Mouse (Mus musculus) frontal cortex, adult 2 months (tissue): ENCODE measurements at regions not wholly inside any gene's neighbourhood (a gene's known extent, or its start where the extent isn't known, plus 50 kb on each side); places are given as distances from the start of the nearest gene placed in this dataset.

Experiments
- DNase-seq, 2 experiments: peaks; one replicate each; pipeline ENCODE4 v3.0.0; 2022; ENCODE audit warnings: low spot score in 1 of 2; ENCODE audit errors: extremely low spot score in 1 of 2

DNA sequence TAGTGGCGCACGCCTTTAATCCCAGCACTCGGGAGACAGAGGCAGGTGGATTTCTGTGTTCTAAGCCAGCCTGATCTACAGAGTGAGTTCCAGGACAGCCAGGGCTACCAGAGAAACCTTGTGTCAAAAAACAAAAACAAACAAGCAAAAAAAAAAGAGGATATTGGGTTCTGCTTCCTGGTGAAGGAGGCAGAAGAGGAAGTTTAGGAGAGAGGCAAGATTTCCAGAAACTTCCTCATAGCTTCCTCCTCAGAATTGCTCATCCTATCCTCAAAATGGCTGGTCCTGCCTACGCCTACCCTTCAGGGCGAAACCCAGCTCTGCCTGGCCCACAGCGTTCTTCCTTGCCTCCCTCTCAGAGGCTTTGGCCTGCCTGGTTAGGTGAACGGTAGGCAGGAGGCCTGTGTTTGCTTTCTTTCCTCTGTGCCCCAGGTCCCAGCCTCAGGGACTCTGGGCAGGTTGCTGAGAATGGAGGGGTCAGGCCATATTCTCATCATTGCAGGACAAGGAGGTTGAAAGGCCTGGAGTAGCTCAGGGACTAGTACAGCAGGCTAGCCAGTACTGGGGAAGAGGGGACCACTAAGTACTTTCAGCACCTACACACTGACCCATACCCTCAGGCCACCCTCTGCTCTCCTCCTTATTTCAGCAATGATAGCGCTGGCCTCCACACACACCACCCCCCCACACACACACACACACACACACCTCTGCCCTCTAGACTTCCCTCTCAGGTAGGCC is 79.6 kb downstream of the Zfp36l2 start:
- no peak for DNase-seq

DNA sequence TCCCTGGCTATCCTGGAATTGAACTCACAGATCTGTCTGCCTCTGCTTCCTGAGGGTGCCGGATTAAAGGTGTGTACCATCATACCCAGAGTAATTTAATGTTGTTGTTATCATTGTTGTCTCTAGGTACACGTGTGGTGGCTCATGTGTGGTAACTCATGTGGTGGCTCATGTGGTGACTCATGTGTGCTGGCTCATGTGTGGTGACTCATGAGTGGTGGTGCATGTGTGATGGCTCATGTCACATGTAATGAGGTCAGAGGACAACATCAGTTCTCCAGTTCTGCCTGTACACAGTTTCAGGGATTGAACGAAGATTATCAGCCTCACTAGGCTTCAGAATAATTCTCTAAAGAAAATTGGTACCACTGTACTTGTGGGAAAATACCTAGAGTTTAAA is 80.2 kb downstream of the Zfp36l2 start:
- DNase-seq, result no peak

DNA sequence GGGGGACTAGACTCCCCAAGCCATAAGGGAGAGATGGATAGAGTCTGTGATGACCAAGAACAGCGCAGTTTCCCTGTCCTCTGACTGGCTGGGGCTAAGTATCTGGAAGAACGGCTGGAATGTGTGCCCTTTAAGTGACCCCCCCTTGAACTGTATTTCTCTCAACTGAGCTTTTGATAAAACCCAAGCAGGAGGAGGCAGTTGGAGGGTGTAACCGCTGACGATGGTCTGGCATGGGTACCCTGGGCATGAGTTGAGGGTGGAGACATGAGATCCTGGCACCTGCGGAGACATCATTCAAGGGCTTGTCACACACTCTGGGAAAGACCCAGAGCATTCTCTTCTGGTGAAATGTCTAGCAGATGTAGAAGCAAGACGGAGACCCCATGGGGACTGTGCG is 83.5 kb downstream of the Zfp36l2 start:
- DNase-seq, result no peak

DNA sequence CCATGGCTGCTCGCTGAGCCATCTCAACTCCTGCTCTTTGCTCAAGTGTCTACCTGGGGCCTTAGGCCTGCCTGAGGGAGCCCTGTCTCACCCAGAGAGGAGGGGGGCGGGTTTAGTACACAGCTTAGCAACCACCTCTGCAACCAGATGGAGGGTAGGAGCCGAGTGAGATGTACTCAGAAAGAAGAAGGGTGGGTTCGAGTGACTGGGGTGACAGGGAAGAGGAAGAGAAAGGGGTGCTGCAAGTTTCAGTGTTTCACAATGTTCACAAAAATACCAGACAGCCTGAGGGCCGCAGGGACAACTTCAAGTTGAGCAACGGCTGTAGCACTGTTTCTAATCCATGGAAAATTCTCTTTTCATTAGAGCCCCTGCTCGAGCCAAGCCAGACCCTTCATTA is 84.4 kb downstream of the Zfp36l2 start:
- peak in 1 of 2 experiments; percentile 34 for DNase-seq

DNA sequence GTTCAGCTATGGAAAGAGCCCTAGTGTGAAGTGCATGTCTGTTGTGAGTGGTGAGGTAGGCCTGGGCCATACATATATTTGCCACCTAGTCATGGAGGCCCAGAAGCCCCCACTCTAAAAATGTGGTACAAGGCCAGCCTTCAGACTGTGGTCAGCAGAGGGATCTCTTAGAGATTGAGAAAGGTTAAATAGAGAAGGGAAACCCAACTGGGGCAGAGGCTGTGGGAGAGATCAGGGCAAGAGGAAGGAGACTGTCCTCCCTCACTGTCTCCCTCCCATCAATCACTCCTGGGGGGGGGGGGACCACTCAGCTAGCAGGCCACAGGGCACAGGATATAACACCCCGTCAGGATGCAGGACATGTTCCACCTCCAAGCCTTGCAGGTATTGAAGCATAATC is 86.1 kb downstream of the Zfp36l2 start:
- no peak for DNase-seq

DNA sequence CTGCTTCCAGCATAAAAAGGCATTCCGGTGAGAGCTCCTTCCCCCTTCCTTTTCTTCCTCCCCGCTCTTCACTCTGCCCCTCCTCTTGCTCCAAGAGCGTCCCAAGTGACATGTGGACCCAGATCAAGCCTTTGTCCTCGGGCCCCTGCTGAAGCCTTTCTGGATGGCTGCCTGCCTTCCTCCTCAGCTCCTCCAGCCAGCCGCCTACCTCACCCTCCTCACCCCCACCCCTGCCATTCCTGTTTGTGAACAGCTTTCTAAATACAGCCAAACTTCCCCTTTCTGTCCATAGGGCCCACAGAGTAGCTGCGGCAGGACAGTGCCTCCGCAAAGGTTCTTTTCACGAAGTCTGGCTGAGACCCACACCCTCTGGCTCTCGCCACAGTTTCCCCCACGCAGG is 87.2 kb downstream of the Zfp36l2 start:
- peak in 1 of 2 experiments; percentile 45 for DNase-seq

DNA sequence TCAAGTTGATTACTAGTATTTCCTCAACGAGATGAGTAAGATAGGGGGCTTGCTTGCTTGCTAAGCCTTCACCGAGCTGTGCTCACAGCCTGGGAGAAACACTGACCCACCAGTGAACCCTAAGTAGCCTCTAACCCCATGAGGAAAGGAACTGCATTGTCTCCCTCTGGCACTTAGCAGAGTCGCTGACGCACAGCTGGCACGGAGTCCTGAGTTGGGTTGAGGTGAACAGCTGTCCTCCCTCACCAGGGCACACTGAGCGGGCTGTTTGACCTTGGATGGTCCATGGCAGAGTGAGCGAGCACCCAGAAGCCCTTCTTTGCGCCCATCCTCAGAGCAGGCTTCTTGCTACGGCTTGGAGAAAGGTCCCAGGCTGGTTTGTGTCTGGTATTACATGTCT is 88.0 kb downstream of the Zfp36l2 start:
- no peak for DNase-seq

DNA sequence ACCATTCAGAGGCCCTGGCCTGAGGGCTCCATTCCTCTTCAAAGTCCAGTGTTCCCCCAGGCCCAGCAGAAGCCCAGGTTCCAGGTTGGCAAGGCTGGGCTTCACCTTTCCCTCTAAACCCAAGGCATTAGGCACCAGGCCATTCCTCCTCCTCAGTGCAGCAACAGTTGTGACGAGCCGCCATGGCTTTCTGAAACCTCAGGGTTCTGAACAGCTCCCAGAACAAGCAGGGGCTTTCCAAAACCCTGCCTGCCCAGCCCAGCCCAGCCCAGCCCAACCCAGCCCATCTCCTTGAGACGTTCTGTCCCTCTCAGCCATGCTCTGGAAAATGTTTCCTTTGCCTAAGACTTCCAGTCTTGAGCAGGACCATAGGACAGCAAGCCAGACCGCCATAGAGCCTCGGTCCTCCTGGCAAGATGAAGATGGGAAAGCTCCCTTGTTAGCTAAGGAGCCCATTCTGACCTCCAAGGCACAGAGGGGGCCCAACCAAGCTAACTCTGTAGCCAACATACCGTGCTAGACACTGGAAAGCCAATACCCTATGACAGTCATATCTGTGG is 89.8 kb downstream of the Zfp36l2 start:
- DNase-seq, result no peak

DNA sequence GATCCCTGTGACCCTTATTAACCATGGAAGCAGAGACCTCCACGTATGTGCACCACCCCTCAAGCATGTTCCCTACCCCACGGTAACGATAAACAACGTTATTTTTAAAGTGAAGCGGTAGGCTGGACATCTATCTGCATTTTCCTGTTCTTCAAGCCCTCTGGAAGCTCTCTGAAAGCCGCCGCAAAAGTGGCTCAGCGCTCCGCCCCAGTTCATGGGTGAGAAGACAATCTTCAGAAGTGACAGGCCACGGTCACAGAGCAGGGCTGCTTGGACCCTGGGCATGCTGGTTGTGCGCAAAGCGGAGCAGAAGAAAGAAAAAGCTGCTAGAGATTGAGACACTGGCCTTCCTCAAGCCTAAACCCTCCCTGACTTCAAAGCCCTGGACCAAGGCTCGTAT is 90.5 kb downstream of the Zfp36l2 start:
- DNase-seq, result no peak

DNA sequence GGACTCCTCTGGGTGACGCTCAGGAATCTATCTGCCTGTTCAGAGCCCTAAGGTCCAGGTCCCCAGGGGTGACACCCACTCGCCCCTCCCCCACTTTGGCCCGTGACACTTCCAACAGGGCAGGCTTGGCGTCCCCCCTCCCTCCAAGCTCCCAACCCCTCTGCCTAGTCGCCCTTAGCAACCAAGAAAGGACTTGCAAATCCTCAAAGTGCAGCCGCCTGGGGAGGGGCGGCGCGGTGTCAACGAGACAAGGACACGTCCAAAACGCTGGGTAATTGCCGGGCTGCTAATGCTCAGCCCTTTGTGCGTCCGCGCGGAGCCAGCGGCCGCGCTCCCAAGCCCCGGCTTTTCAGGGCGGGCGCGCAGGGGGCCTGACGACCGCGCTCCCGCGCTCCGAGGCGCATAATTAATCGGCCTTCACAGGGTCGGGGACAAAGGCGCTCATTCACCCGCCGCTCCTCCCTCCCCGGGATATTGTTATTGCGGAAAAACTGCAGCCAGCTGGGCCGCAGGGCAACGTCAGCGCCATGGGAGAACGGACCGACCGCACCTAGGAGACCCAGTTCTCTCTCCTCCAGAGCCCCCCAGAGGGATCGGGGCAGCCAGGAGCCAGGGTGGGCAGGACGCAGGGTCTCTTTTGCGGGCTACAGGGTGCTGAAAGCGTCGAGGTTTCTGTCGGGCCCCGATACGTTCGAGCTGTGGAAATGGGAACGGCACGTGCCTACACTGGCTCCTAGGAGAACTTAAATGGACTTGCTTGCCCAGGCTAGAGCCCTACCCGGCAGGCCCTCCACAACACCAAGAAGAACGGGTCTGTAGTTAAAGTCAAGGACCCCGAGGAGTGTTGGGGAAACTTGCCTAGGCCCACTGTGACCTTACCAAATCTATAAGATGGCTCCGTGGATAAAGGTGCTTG is 91.1 kb downstream of the Zfp36l2 start:
- peak; percentile 49 to 74 for DNase-seq

DNA sequence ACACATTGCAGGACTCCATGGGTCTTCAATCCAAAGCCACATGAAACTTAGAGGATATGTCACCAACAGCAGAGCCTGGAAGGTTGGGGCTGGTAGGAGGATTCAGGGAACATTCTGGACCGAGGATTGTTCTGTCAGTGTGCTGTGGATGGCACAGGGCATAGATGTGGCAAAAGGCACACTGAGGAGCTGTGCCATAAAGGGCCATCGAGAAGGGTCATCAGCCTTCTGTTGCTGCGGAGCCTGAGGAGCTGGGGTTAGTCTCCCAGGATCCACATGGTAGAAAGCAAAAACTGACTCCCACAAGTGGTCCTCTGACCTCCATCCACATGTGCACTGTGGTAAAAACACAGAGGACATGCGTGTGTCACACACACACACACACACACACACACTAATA is 91.9 kb downstream of the Zfp36l2 start:
- no peak for DNase-seq

DNA sequence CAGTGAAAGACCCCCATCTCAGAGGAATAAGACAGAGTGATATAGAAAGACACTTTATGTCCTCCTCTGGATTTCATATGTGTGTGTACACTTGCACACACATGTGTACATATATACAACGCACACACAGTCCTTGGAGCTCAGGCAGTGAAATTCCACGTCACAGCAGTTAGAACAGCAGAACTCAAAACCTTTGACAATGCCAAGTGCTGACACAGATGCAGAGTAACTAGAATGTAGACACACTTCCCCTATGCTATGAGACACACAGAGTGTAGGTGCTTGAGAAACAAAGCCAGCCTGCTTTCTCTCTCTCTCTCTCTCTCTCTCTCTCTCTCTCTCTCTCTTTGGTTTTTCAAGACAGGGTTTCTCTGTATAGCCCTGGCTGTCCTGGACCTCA is 92.7 kb downstream of the Zfp36l2 start:
- DNase-seq, result no peak

DNA sequence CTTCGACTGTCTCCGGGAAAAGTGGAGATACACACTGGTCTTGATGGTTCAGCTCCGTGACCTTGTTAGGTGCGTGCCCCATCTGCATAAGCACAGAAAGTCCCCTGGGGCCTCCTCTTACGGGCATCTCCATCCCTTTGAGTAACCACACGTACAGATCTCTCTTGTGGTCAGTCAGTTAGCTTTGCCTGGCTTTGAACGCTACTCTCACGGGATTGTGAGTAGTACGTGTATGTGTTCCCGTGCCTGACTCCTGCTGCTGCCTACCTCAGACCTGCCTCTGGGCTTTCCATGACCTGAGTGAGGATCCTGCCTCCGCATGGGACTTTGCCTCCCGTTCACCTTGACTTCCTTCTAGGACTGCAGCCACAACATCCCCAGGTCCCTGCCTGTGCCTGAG is 101.4 kb downstream of the Zfp36l2 start:
- no peak for DNase-seq

DNA sequence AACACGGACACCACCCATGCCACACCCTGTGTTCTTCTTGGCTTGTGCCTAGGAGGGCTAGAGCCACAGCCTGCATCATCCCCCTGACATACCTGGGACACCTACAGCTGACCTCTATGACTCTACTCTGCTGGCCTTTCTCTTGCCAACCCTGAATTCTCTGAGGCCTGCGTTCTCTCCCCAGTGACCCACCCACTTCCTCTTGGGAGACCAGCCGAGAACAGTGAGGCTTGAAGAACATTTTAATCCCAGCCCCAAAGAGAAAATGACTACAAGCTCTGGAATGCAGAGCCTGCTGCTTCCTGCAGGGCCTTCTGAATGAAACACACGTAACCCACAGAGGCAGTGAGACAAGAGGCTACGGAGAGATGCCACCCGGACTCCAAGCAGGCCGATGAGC is 102.0 kb downstream of the Zfp36l2 start:
- DNase-seq, result no peak

DNA sequence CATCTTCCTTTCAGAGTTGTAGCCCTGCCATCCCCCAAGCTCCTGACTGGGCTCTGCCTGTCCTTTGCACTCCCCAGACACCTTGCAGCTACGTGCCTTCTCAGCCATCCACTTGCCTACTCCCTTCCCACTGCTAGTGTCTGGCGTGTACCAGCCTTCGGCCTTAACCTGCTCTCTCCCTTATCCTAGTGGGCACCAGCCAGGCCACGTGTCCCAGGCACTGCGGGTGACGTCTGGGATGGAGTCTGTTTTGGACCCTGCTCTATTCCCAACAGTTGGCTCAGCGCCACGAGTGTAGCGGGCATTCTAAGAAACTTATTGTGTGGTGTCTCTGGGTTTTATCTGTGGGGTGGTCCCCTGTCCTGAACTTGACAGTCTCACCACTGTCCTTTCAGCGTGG is 102.5 kb downstream of the Zfp36l2 start:
- no peak for DNase-seq

DNA sequence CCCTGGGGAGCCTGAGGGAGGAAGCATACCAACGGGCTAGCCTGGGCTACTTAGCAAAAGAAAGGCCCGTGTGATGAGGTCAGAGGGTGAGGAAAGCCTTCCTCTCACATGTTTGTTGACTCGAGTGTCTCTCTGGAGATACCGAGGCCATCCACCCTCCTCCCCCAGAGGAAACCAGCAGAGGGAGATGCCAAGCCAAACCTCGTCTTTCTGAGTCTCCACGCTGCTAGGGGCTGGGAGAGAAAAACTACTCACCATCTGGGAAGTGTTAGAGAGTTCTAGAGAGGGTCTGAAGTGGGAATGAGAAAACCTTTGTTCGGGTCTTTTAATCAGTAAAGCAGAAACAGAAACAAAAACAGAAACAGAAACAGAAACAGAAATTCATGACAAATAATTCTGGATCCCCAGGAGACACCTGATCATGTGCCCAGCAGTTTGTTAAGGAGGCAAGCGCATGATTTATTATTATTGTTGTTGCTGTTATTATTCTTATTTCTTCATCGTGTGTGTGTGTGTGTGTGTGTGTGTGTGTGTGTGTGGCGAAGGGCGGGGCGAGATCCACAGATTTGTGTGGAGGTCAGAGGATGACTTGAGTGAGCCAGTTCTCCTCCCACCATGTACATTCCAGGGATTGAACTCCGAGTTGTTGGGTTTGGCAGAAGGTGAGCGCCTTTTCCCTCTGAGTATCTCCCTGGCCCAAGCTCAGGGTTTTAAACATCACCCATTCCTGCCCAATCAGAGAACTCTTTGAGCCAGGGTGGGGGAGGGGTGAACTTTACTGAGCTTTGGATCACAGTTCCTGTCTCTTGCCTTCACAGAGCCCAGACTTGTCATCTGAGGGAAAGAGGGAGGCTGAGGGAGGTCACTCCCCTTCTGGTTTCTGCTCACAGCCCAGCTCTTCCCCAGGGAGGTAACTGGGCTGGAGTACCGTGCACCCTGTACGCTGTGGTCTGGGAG is 104.2 kb downstream of the Zfp36l2 start:
- no peak for DNase-seq

DNA sequence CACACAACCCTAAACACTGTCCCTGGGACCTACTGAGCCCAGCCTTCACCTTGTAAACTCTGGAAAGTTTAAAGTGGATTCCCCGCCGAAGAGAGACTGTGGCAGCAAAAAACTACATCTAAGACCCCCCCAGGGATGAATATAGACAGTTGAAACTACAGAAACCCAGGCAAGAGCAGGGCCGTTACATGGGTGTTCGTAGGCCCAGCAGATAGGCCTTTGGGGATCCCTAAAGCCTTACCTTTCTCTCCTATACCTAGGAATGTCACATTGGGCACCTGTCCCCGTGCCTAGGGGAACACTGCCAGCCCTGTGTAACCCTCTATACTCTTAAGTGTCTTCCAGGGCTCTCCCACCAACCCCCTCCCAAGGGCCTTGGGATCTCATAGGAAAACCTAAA is 105.2 kb downstream of the Zfp36l2 start:
- DNase-seq, result no peak

DNA sequence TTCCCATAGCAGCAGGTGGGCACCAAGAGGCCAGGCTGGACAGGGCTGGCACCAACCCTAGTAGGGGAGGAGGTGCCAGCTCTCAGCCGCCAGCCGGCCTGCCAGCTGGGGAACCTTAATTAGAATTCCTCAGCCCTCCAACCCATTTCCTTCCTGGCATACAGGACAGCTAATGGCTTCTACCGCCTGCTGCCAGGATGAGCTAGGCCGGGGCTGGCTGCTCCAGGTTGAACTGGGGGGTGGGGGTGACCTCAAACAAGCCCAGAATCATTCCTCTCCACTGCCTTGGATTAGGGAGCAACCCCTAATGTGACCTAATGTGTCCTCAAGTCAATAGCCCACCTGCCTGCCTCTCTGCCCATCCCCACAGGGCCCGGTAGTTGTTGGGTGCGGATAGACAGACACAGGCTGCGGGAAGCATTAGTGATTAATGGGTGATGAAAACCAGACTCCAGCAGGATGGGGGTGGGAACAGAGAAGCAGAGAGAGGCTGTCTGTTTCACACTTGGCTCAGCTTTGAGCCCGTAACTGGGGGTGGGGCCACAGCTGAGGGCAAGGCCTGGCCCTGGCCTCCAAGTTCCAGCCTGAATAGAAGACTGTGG is 105.9 kb downstream of the Zfp36l2 start:
- peak; percentile 55 to 70 for DNase-seq

DNA sequence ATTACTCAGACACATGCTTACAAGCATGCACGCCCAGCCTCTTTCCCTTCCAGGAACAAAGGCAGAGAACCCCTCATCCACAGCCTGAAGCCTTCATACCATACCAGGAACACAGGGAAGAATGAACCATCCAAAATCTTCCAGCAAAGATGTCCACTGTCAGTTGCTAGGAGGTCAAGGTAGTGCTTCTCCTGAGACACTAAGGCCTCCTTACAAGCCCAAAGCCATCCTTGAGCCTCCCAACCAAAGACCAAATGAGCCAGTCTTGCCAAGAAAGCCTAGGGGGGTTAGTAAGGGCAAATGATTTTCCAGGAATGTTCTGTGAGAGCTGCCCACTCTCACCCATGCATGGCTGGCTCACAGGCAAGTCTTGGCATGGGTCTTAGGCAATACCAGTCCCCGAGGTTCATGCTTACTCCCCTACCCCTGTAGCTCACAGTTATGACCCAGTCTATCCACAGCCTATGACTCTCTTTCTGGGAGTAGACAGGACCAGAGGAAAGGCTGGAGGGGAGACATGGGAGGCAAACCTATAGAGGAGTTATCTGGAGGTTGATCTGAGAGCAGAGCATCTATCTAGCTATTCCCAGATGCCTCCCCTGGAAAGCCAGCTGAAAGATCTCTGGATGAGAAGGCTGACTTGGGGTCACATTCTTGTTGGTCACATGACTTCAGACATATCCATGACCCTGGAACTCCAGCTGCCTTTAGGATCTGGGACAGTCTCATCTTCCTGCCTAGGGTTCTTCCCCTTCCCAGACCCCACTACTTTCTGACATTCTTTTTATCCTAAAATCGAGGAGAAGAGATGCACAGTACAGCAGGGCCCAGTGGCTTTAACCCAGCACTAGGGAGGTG is 112.4 kb downstream of the Zfp36l2 start:
- DNase-seq, result no peak
